Mouse (Mus musculus): ENCODE measurements around the gene Rasgrp2.

Rasgrp2 gene

GRCm38 (mm10) chr19:6407109-6407508 lies 8.0 kb downstream of the Rasgrp2 start:
- no peak for DNase-seq (ENCODE audit: extremely low spot score)

GRCm38 (mm10) chr19:6407816-6408510 lies 8.8 kb downstream of the Rasgrp2 start:
- no peak for DNase-seq (ENCODE audit: extremely low spot score)

- no peak for DNase-seq (ENCODE audit: extremely low spot score)
These were observed 9.6 kb downstream of the Rasgrp2 start for GRCm38 (mm10) chr19:6408749-6409148.

GRCm38 (mm10) chr19:6409176-6409575 lies 10.0 kb downstream of the Rasgrp2 start:
- DNase-seq (ENCODE audit: extremely low spot score): no peak

- DNase-seq (ENCODE audit: extremely low spot score): no peak
These were observed 10.8 kb downstream of the Rasgrp2 start for GRCm38 (mm10) chr19:6409936-6410335.

- DNase-seq (ENCODE audit: extremely low spot score): no peak
These were observed 13.7 kb downstream of the Rasgrp2 start for GRCm38 (mm10) chr19:6412798-6413197.

GRCm38 (mm10) chr19:6415454-6415853 lies 16.3 kb downstream of the Rasgrp2 start:
- DNase-seq (ENCODE audit: extremely low spot score): no peak

GRCm38 (mm10) chr19:6416124-6416770 lies 17.1 kb downstream of the Rasgrp2 start:
- peak; percentile 41 for DNase-seq (ENCODE audit: extremely low spot score)

- DNase-seq (ENCODE audit: extremely low spot score): no peak
These were observed 18.0 kb downstream of the Rasgrp2 start for GRCm38 (mm10) chr19:6416894-6417761.

- peak; percentile 88 for DNase-seq (ENCODE audit: extremely low spot score)
These were observed 19.2 kb downstream of the Rasgrp2 start, which contains the start of gene Nrxn2 for GRCm38 (mm10) chr19:6418233-6418879. Gene Nrxn2, plus strand, starts transcription at chr19:6418731.

GRCm38 (mm10) chr19:6418984-6419692 lies 20.0 kb downstream of the Rasgrp2 start:
- DNase-seq (ENCODE audit: extremely low spot score): no peak

GRCm38 (mm10) chr19:6419805-6420310 lies 20.7 kb downstream of the Rasgrp2 start:
- no peak for DNase-seq (ENCODE audit: extremely low spot score)

- DNase-seq (ENCODE audit: extremely low spot score): no peak
These were observed 21.5 kb downstream of the Rasgrp2 start for GRCm38 (mm10) chr19:6420481-6421210.

GRCm38 (mm10) chr19:6421211-6421590 lies 22.1 kb downstream of the Rasgrp2 start:
- no peak for DNase-seq (ENCODE audit: extremely low spot score)

GRCm38 (mm10) chr19:6422014-6422413 lies 22.9 kb downstream of the Rasgrp2 start:
- DNase-seq (ENCODE audit: extremely low spot score): no peak

GRCm38 (mm10) chr19:6423241-6423640 lies 24.1 kb downstream of the Rasgrp2 start:
- no peak for DNase-seq (ENCODE audit: extremely low spot score)

GRCm38 (mm10) chr19:6424137-6424881 lies 25.2 kb downstream of the Rasgrp2 start:
- DNase-seq (ENCODE audit: extremely low spot score): no peak

GRCm38 (mm10) chr19:6425595-6425994 lies 26.5 kb downstream of the Rasgrp2 start:
- DNase-seq (ENCODE audit: extremely low spot score): no peak

GRCm38 (mm10) chr19:6426703-6427500 lies 27.8 kb downstream of the Rasgrp2 start:
- DNase-seq (ENCODE audit: extremely low spot score): peak; percentile 76
